Mouse (Mus musculus): ENCODE results near the gene Ugt1a9. TPM values are rescaled to one million over a fixed set of nuclear protein-coding genes. Genes with fewer than 3 reads are reported as not detected.

Ugt1a9 gene
- total RNA-seq, 2 experiments from 2014 or later, result not detected

Other genes starting within 250 kb of the Ugt1a9 start
- 100 to 1,000 TPM; 105 to 129 TPM for gene Dgkd, start 217.5 kb upstream of the Ugt1a9 start, total RNA-seq (2021)
- gene Usp40, start 62.2 kb upstream of the Ugt1a9 start, total RNA-seq (2021), result 10 to 100 TPM; 18.0 to 24.6 TPM
- gene Ugt1a10, start 15.4 kb upstream of the Ugt1a9 start, total RNA-seq (2021), result not detected
- not detected for gene Ugt1a8, start 17.0 kb downstream of the Ugt1a9 start, total RNA-seq (2021)
- gene Ugt1a7c, start 24.3 kb downstream of the Ugt1a9 start, total RNA-seq (2021), result under 1 TPM; 0.31 to 0.57 TPM
- under 1 TPM in 1 of 2 experiments, not detected in 1; 0.40 TPM for gene Ugt1a6b, start 32.5 kb downstream of the Ugt1a9 start, total RNA-seq (2021)
- gene Ugt1a6a, start 64.0 kb downstream of the Ugt1a9 start, total RNA-seq (2021), result 1 to 10 TPM in 1 of 2 experiments, under 1 TPM in 1; 0.57 to 1.5 TPM
- not detected for gene Ugt1a5, start 95.2 kb downstream of the Ugt1a9 start, total RNA-seq (2021)
- not detected for gene Ugt1a2, start 129.8 kb downstream of the Ugt1a9 start, total RNA-seq (2021)
- gene Dnajb3, start 135.0 kb downstream of the Ugt1a9 start, total RNA-seq (2021), result 1 to 10 TPM; 2.7 to 4.0 TPM
- gene Ugt1a1, start 141.2 kb downstream of the Ugt1a9 start, total RNA-seq (2021), result not detected
- gene Mroh2a, start 156.2 kb downstream of the Ugt1a9 start, total RNA-seq (2021), result under 1 TPM in 1 of 2 experiments, not detected in 1; 0.21 TPM
- gene Hjurp, start 206.8 kb downstream of the Ugt1a9 start, total RNA-seq (2021), result 10 to 100 TPM; 26.9 to 33.9 TPM
- under 1 TPM; 0.12 TPM for gene Trpm8, start 206.9 kb downstream of the Ugt1a9 start, total RNA-seq (2021)

Data from layer of hippocampus, postnatal 25 days (tissue).